Mouse (Mus musculus) megakaryocyte, embryonic 14.5 days (primary cell): ENCODE data around the gene Slc6a6.

Experiments
- FLI1 ChIP-seq: IDR thresholded peaks from 2 replicates; pipeline ENCODE4 v1.6.1; 2012; ENCODE audit warnings: low read length, inconsistent platforms, mixed read lengths
- GATA1 ChIP-seq: IDR thresholded peaks from 3 replicates; pipeline ENCODE4 v1.6.1; 2012; ENCODE audit warnings: mixed read lengths, low read length, inconsistent platforms, borderline replicate concordance

GRCm38 (mm10) chr6:91652296-91652695 is 31.6 kb upstream of the Slc6a6 start:
- TF ChIP-seq GATA1: no peak
- TF ChIP-seq FLI1: no peak
